Mouse (Mus musculus) liver, postnatal 0 days (tissue): ENCODE results near the gene Speg. TPM values are rescaled to one million over a fixed set of nuclear protein-coding genes. Genes with fewer than 3 reads are reported as not detected.

Experiments used
- ATAC-seq: fragments of 200-750 bp; cut with Nextera tagmentation; 2 replicates; pipeline ENCODE4 v1.8.0; 2017; ENCODE audit warnings: mild to moderate bottlenecking, moderate library complexity
- DNase-seq: peaks from one replicate; pipeline ENCODE4 v3.0.0-alpha.2; 2016
- H3K27ac ChIP-seq: fragments of 300-500 bp; sonication (generic); 2 replicates; pipeline ENCODE4 v1.5.1; 2014; ENCODE audit warnings: antibody characterized with exemption, moderate library complexity, mild to moderate bottlenecking, low read depth
- H3K27me3 ChIP-seq: fragments of 300-500 bp; sonication (generic); 2 replicates; pipeline ENCODE4 v1.6.1; 2014; ENCODE audit warnings: low read length, control low read depth, mixed read lengths; ENCODE audit not compliant: insufficient read depth
- H3K36me3 ChIP-seq: fragments of 300-500 bp; sonication (generic); replicated peaks from 2 replicates; pipeline ENCODE4 v1.6.1; 2014; ENCODE audit warnings: mild to moderate bottlenecking, control low read depth, low read length, moderate library complexity, mixed read lengths; ENCODE audit not compliant: insufficient read depth
- H3K4me1 ChIP-seq: fragments of 300-500 bp; sonication (generic); 2 replicates; pipeline ENCODE4 v1.6.1; 2014; ENCODE audit warnings: antibody characterized with exemption, mild to moderate bottlenecking, control low read depth; ENCODE audit not compliant: insufficient read depth
- H3K4me2 ChIP-seq: fragments of 300-500 bp; sonication (generic); 2 replicates; pipeline ENCODE4 v1.6.1; 2014; ENCODE audit warnings: low read depth, mild to moderate bottlenecking, low read length, moderate library complexity, mixed read lengths
- H3K4me3 ChIP-seq: fragments of 300-500 bp; sonication (generic); 2 replicates; pipeline ENCODE4 v1.5.1; 2014; ENCODE audit warnings: low read depth, low read length
- H3K9ac ChIP-seq: fragments of 300-500 bp; sonication (generic); replicated peaks from 2 replicates; pipeline ENCODE4 v1.6.1; 2014; ENCODE audit warnings: mild to moderate bottlenecking, moderate library complexity
- H3K9me3 ChIP-seq: fragments of 300-500 bp; sonication (generic); 2 replicates; pipeline ENCODE4 v1.6.1; 2016; ENCODE audit warnings: mild to moderate bottlenecking, control low read depth, low read length, mixed read lengths
- CTCF ChIP-seq: sonication (generic); IDR thresholded peaks from 2 replicates; pipeline ENCODE4 v1.5.1; 2016; ENCODE audit warnings: antibody characterized with exemption, low read depth
- EP300 ChIP-seq: IDR thresholded peaks from 2 replicates; pipeline ENCODE4 v1.6.1; 2016; ENCODE audit warnings: antibody characterized with exemption, low read depth, mild to moderate bottlenecking
- WGBS: fragments of 180-500 bp; shearing (Covaris S2); extraction: QIAGEN DNeasy Blood & Tissue Kit; methylation state at CpG from one replicate; pipeline ENCODE4 v1.1.7; 2014; ENCODE audit not compliant: insufficient replicate concordance; 5-methylcytosine and 5-hydroxymethylcytosine counted together
- polyA plus RNA-seq: library from polyadenylated mRNA; unstranded; fragments of >200 nt; fragmentation: Nextera tagmentation; extraction: Ambion mirVana; gene quantifications from 2 replicates; pipeline ENCODE4 v1.2.1, GENCODE M21; 2015

The Speg gene
- polyA plus RNA-seq, 1 experiment from 2014 or later = 3.5 TPM

GRCm38 (mm10) chr1:75441471-75441996, 66.4 kb downstream of the Speg start:
- no peak overlapping the region for H3K9ac ChIP-seq

GRCm38 (mm10) chr1:75442171-75442570, 67.1 kb downstream of the Speg start:
- Histone ChIP-seq H3K4me2 (no peak overlapping the region), H3K36me3 (0 out of 2 replicates have a peak, but pooled peaks cover 10% of the 10 kb centered on the region), H3K27me3 (peaks cover 12% of the 10 kb centered on the region; the same call in 1 of the 2 replicates), H3K9me3 (no peaks in the 10 kb centered on the region), H3K4me1 (peaks cover 10% of the 10 kb centered on the region), H3K27ac (no peak overlapping the region), H3K9ac (no peak overlapping the region), H3K4me3 (no peak overlapping the region)
- TF ChIP-seq EP300 = no peak
- no peak for TF ChIP-seq CTCF
- DNase-seq (peak; percentile 25), ATAC-seq (no peak)
- 80% methylated on average over 9 of the region's 9 CpGs for WGBS

More at GRCm38 (mm10) chr1:75441471-75441996, 66.4 kb downstream of the Speg start:
- Histone ChIP-seq H3K36me3 (0 out of 2 replicates have a peak, but pooled peaks cover 10% of the 10 kb centered on the region), H3K4me2 (no peak overlapping the region), H3K9me3 (no peaks in the 10 kb centered on the region), H3K4me3 (no peak overlapping the region), H3K27ac (no peak overlapping the region), H3K27me3 (peaks cover 7% of the 10 kb centered on the region; the same call in 1 of the 2 replicates), H3K4me1 (peaks cover 8% of the 10 kb centered on the region)
- WGBS = 86% methylated on average over 15 of the region's 15 CpGs
- DNase-seq (no peak), ATAC-seq (no peak)
- no peak for TF ChIP-seq CTCF
- no peak for TF ChIP-seq EP300

GRCm38 (mm10) chr1:75442811-75443210, 67.7 kb downstream of the Speg start:
- 75% methylated on average over 8 of the region's 8 CpGs for WGBS
- ATAC-seq = no peak

GRCm38 (mm10) chr1:75443247-75444024, 68.3 kb downstream of the Speg start:
- Histone ChIP-seq H3K27ac (no peak overlapping the region), H3K4me3 (no peak overlapping the region), H3K9ac (no peak overlapping the region), H3K4me1 (peaks cover 20% of the 10 kb centered on the region), H3K9me3 (no peaks in the 10 kb centered on the region), H3K36me3 (0 out of 2 replicates have a peak, but pooled peaks cover 7% of the 10 kb centered on the region), H3K4me2 (no peak overlapping the region), H3K27me3 (peaks cover 23% of the 10 kb centered on the region)
- WGBS = 60% methylated on average over 13 of the region's 13 CpGs
- no peak for ATAC-seq
- no peak for DNase-seq
- TF ChIP-seq CTCF (no peak), EP300 (no peak)

More at GRCm38 (mm10) chr1:75442811-75443210, 67.7 kb downstream of the Speg start:
- Histone ChIP-seq H3K4me3 (no peak overlapping the region), H3K4me2 (no peak overlapping the region), H3K36me3 (0 out of 2 replicates have a peak, but pooled peaks cover 10% of the 10 kb centered on the region), H3K9ac (no peak overlapping the region), H3K27me3 (peaks cover 17% of the 10 kb centered on the region), H3K27ac (no peak overlapping the region), H3K4me1 (peaks cover 16% of the 10 kb centered on the region), H3K9me3 (no peaks in the 10 kb centered on the region)
- no peak for TF ChIP-seq CTCF
- DNase-seq = no peak

- H3K4me3 ChIP-seq = no peak overlapping the region
- 43% methylated on average over 3 of the region's 3 CpGs for WGBS
- no peak overlapping the region for H3K4me2 ChIP-seq
- peaks cover 24% of the 10 kb centered on the region for H3K4me1 ChIP-seq
- no peaks in the 10 kb centered on the region for H3K9me3 ChIP-seq
- H3K36me3 ChIP-seq = 0 out of 2 replicates have a peak, but pooled peaks cover 7% of the 10 kb centered on the region
- H3K27ac ChIP-seq = no peak overlapping the region
- TF ChIP-seq EP300 = no peak
- no peak for TF ChIP-seq CTCF
- peaks cover 31% of the 10 kb centered on the region for H3K27me3 ChIP-seq
- ATAC-seq (no peak), DNase-seq (no peak)
- H3K9ac ChIP-seq = no peak overlapping the region
These were observed 69.1 kb downstream of the Speg start for GRCm38 (mm10) chr1:75444208-75444607.

- Histone ChIP-seq H3K4me2 (peak overlapping the region; percentile 27), H3K27me3 (peaks cover 41% of the 10 kb centered on the region), H3K4me3 (no peak overlapping the region), H3K9me3 (no peaks in the 10 kb centered on the region), H3K9ac (no peak overlapping the region), H3K27ac (no peak overlapping the region), H3K36me3 (0 out of 2 replicates have a peak, but pooled peaks cover 7% of the 10 kb centered on the region), H3K4me1 (peaks cover 34% of the 10 kb centered on the region)
- ATAC-seq = peak; percentile 25
- no peak for TF ChIP-seq EP300
- TF ChIP-seq CTCF = no peak
- 8% methylated on average over 8 of the region's 9 CpGs for WGBS
- DNase-seq = no peak
These were observed 70.1 kb downstream of the Speg start for GRCm38 (mm10) chr1:75445141-75445701.
